Mouse (Mus musculus): ENCODE measurements around the gene Mcm9.

DNA sequence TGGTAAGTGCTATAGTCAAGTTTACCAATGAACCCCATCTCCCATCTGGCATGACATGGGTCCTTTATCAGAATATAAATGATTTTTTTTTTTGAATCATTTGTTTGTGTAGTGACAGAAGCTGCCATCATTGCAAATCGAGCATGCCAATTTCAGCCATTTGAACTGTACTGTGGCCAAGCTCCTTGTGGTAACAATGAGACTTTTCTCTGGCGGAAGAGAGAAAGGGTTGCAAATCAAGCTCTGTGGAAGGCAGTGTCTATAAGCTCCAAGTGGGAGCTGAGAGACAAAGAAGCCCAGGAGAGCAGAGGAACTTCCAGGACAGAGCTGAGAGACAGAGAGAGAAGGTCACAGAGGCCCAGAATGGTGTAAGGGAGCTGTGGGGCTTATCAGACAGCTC is 64.7 kb downstream of the Mcm9 start:
- TF ChIP-seq CTCF (IDR thresholded peaks at IDR 0.05; ENCODE audit: borderline replicate concordance, insufficient read depth, low read length) (no peak), POLR2A (IDR thresholded peaks at IDR 0.05; ENCODE audit: low read depth, low read length) (no peak)
